Mouse (Mus musculus) liver, embryonic 13.5 days (tissue): ENCODE results near the gene Babam2. TPM values are rescaled to one million over a fixed set of nuclear protein-coding genes. Genes with fewer than 3 reads are reported as not detected.

Experiments
- ATAC-seq: fragments of 200-750 bp; cut with Nextera tagmentation; 2 replicates; pipeline ENCODE4 v1.8.0; 2017; ENCODE audit warnings: low read depth, mild to moderate bottlenecking, moderate number of reproducible peaks, moderate library complexity
- DNase-seq: peaks from one replicate; pipeline ENCODE4 v3.0.0; 2022
- H3K27ac ChIP-seq: fragments of 300-500 bp; sonication (generic); 2 replicates; pipeline ENCODE4 v1.5.1; 2015; ENCODE audit warnings: moderate library complexity, mild to moderate bottlenecking, inconsistent platforms
- H3K27me3 ChIP-seq: fragments of 300-500 bp; sonication (generic); 2 replicates; pipeline ENCODE4 v1.6.1; 2015; ENCODE audit warnings: mild to moderate bottlenecking, inconsistent platforms
- H3K36me3 ChIP-seq: fragments of 300-500 bp; sonication (generic); 2 replicates; pipeline ENCODE4 v1.6.1; 2015; ENCODE audit warnings: mild to moderate bottlenecking, inconsistent platforms
- H3K4me1 ChIP-seq: fragments of 300-500 bp; sonication (generic); replicated peaks from 2 replicates; pipeline ENCODE4 v1.6.1; 2015; ENCODE audit warnings: inconsistent platforms
- H3K4me2 ChIP-seq: fragments of 300-500 bp; sonication (generic); 2 replicates; pipeline ENCODE4 v1.6.1; 2015; ENCODE audit warnings: inconsistent platforms, mild to moderate bottlenecking, moderate library complexity
- H3K4me3 ChIP-seq: fragments of 300-500 bp; sonication (generic); replicated peaks from 2 replicates; pipeline ENCODE4 v1.5.1; 2015; ENCODE audit warnings: mild to moderate bottlenecking, inconsistent platforms
- H3K9ac ChIP-seq: fragments of 300-500 bp; sonication (generic); 2 replicates; pipeline ENCODE4 v1.6.1; 2015; ENCODE audit warnings: mild to moderate bottlenecking, inconsistent platforms
- H3K9me3 ChIP-seq: fragments of 300-500 bp; sonication (generic); replicated peaks from 2 replicates; pipeline ENCODE4 v1.6.1; 2016; ENCODE audit warnings: inconsistent platforms
- WGBS: fragments of 180-500 bp; shearing (Covaris S2); methylation state at CpG from one replicate; pipeline ENCODE4 v1.1.7; 2015; ENCODE audit not compliant: insufficient replicate concordance; 5-methylcytosine and 5-hydroxymethylcytosine counted together
- polyA plus RNA-seq: library from polyadenylated mRNA; unstranded; fragments of >200 nt; fragmentation: Nextera tagmentation; extraction: Ambion mirVana; gene quantifications from 2 replicates; pipeline ENCODE4 v1.2.1, GENCODE M21; 2015

Gene Babam2
- polyA plus RNA-seq, 1 experiment from 2014 or later = 37.1 TPM

GRCm38 (mm10) chr5:31715486-31716150, 18.1 kb downstream of the Babam2 start:
- 68% methylated on average over 4 of the region's 4 CpGs for WGBS
- H3K4me2 ChIP-seq = no peak overlapping the region
- H3K36me3 ChIP-seq = no peaks in the 10 kb centered on the region
- H3K27ac ChIP-seq = no peak overlapping the region
- H3K27me3 ChIP-seq = no peaks in the 10 kb centered on the region
- no peak for DNase-seq
- no peak for ATAC-seq
- H3K4me3 ChIP-seq = no peak overlapping the region
- H3K9me3 ChIP-seq = no peaks in the 10 kb centered on the region
- peaks cover 21% of the 10 kb centered on the region for H3K4me1 ChIP-seq
- H3K9ac ChIP-seq = no peak overlapping the region

- Histone ChIP-seq H3K4me3 (no peak overlapping the region), H3K9me3 (no peaks in the 10 kb centered on the region), H3K4me2 (no peak overlapping the region), H3K9ac (no peak overlapping the region), H3K36me3 (no peaks in the 10 kb centered on the region), H3K27me3 (no peaks in the 10 kb centered on the region), H3K27ac (no peak overlapping the region), H3K4me1 (peaks cover 9% of the 10 kb centered on the region)
- WGBS = 64% methylated on average over 6 of the region's 6 CpGs
- no peak for DNase-seq
- ATAC-seq = no peak
Observed at GRCm38 (mm10) chr5:31724519-31724918, 27.0 kb downstream of the Babam2 start.

GRCm38 (mm10) chr5:31725885-31726284, 28.4 kb downstream of the Babam2 start:
- H3K4me3 ChIP-seq = no peak overlapping the region
- H3K4me1 ChIP-seq = peaks cover 9% of the 10 kb centered on the region
- H3K27me3 ChIP-seq = no peaks in the 10 kb centered on the region
- no peak for DNase-seq
- ATAC-seq = no peak
- H3K27ac ChIP-seq = no peak overlapping the region
- H3K36me3 ChIP-seq = no peaks in the 10 kb centered on the region
- H3K4me2 ChIP-seq = no peak overlapping the region
- 72% methylated on average over 2 of the region's 2 CpGs for WGBS
- no peak overlapping the region for H3K9ac ChIP-seq
- no peaks in the 10 kb centered on the region for H3K9me3 ChIP-seq

- H3K9me3 ChIP-seq = no peaks in the 10 kb centered on the region
- no peak for DNase-seq
- H3K27ac ChIP-seq = no peak overlapping the region
- H3K4me2 ChIP-seq = no peak overlapping the region
- ATAC-seq = no peak
- H3K9ac ChIP-seq = no peak overlapping the region
- H3K4me3 ChIP-seq = no peak overlapping the region
- WGBS = 43% methylated on average over 5 of the region's 5 CpGs
- H3K4me1 ChIP-seq = peaks cover 9% of the 10 kb centered on the region
- no peaks in the 10 kb centered on the region for H3K36me3 ChIP-seq
- H3K27me3 ChIP-seq = no peaks in the 10 kb centered on the region
Observed at GRCm38 (mm10) chr5:31727456-31727855, 30.0 kb downstream of the Babam2 start.

GRCm38 (mm10) chr5:31732644-31733338, 35.3 kb downstream of the Babam2 start:
- Histone ChIP-seq H3K9me3 (no peaks in the 10 kb centered on the region), H3K4me3 (no peak overlapping the region), H3K4me1 (peaks cover 6% of the 10 kb centered on the region), H3K27ac (no peak overlapping the region), H3K36me3 (no peaks in the 10 kb centered on the region), H3K9ac (no peak overlapping the region), H3K4me2 (no peak overlapping the region), H3K27me3 (no peaks in the 10 kb centered on the region)
- no peak for ATAC-seq
- WGBS = 15% methylated on average over 3 of the region's 3 CpGs
- no peak for DNase-seq

- Histone ChIP-seq H3K4me1 (no peaks in the 10 kb centered on the region), H3K9me3 (no peaks in the 10 kb centered on the region), H3K4me3 (no peak overlapping the region), H3K9ac (no peak overlapping the region), H3K36me3 (no peaks in the 10 kb centered on the region), H3K27ac (no peak overlapping the region), H3K4me2 (no peak overlapping the region), H3K27me3 (no peaks in the 10 kb centered on the region)
- WGBS = 90% methylated on average over 1 of the region's 1 CpGs
- ATAC-seq (no peak), DNase-seq (no peak)
Observed at GRCm38 (mm10) chr5:31741931-31742330, 44.4 kb downstream of the Babam2 start.

- H3K27ac ChIP-seq = no peak overlapping the region
- no peak overlapping the region for H3K4me3 ChIP-seq
- no peak for DNase-seq
- H3K9me3 ChIP-seq = no peaks in the 10 kb centered on the region
- H3K27me3 ChIP-seq = no peaks in the 10 kb centered on the region
- H3K4me1 ChIP-seq = no peaks in the 10 kb centered on the region
- H3K4me2 ChIP-seq = no peak overlapping the region
- no peak for ATAC-seq
- 62% methylated on average over 4 of the region's 4 CpGs for WGBS
- no peak overlapping the region for H3K9ac ChIP-seq
- no peaks in the 10 kb centered on the region for H3K36me3 ChIP-seq
Observed at GRCm38 (mm10) chr5:31742521-31743031, 45.1 kb downstream of the Babam2 start.

GRCm38 (mm10) chr5:31749401-31749800, 51.9 kb downstream of the Babam2 start:
- ATAC-seq = no peak
- no peak overlapping the region for H3K4me3 ChIP-seq
- H3K4me2 ChIP-seq = no peak overlapping the region
- no peak for DNase-seq
- no peaks in the 10 kb centered on the region for H3K4me1 ChIP-seq
- no peaks in the 10 kb centered on the region for H3K27me3 ChIP-seq
- H3K36me3 ChIP-seq = no peaks in the 10 kb centered on the region
- H3K9me3 ChIP-seq = no peaks in the 10 kb centered on the region
- no peak overlapping the region for H3K27ac ChIP-seq
- H3K9ac ChIP-seq = no peak overlapping the region

- Histone ChIP-seq H3K27me3 (no peaks in the 10 kb centered on the region), H3K9ac (no peak overlapping the region), H3K36me3 (no peaks in the 10 kb centered on the region), H3K4me3 (no peak overlapping the region), H3K4me1 (no peaks in the 10 kb centered on the region), H3K9me3 (no peaks in the 10 kb centered on the region), H3K27ac (no peak overlapping the region), H3K4me2 (no peak overlapping the region)
- DNase-seq (no peak), ATAC-seq (no peak)
- WGBS = 84% methylated on average over 9 of the region's 9 CpGs
Observed at GRCm38 (mm10) chr5:31750231-31750925, 52.9 kb downstream of the Babam2 start.

GRCm38 (mm10) chr5:31750955-31751354, 53.5 kb downstream of the Babam2 start:
- H3K4me1 ChIP-seq = no peaks in the 10 kb centered on the region
- ATAC-seq (no peak), DNase-seq (no peak)
- H3K4me3 ChIP-seq = no peak overlapping the region
- H3K27ac ChIP-seq = no peak overlapping the region
- WGBS = 81% methylated on average over 4 of the region's 4 CpGs
- H3K4me2 ChIP-seq = no peak overlapping the region
- no peaks in the 10 kb centered on the region for H3K27me3 ChIP-seq
- no peaks in the 10 kb centered on the region for H3K9me3 ChIP-seq
- H3K36me3 ChIP-seq = no peaks in the 10 kb centered on the region
- H3K9ac ChIP-seq = no peak overlapping the region

GRCm38 (mm10) chr5:31754634-31755033, 57.1 kb downstream of the Babam2 start:
- Histone ChIP-seq H3K4me3 (no peak overlapping the region), H3K27me3 (no peaks in the 10 kb centered on the region), H3K9ac (no peak overlapping the region), H3K4me2 (no peak overlapping the region), H3K9me3 (no peaks in the 10 kb centered on the region), H3K4me1 (no peaks in the 10 kb centered on the region), H3K27ac (no peak overlapping the region), H3K36me3 (no peaks in the 10 kb centered on the region)
- DNase-seq = no peak
- 50% methylated on average over 1 of the region's 1 CpGs for WGBS
- ATAC-seq = no peak
